Mouse (Mus musculus) spleen, adult 2 months (tissue): ENCODE measurements around the gene E130308A19Rik.

Experiments used
- CTCF ChIP-seq: fragments of 200-500 bp; IDR thresholded peaks from 2 replicates; pipeline ENCODE4 v1.5.1; 2011; ENCODE audit warnings: mild to moderate bottlenecking, inconsistent platforms; ENCODE audit not compliant: insufficient read depth, insufficient read length, insufficient replicate concordance; ENCODE audit errors: extremely low read depth
- POLR2A ChIP-seq: fragments of 200-500 bp; IDR thresholded peaks from 2 replicates; pipeline ENCODE4 v1.6.1; 2011; ENCODE audit warnings: low read depth, low read length, inconsistent platforms

DNA sequence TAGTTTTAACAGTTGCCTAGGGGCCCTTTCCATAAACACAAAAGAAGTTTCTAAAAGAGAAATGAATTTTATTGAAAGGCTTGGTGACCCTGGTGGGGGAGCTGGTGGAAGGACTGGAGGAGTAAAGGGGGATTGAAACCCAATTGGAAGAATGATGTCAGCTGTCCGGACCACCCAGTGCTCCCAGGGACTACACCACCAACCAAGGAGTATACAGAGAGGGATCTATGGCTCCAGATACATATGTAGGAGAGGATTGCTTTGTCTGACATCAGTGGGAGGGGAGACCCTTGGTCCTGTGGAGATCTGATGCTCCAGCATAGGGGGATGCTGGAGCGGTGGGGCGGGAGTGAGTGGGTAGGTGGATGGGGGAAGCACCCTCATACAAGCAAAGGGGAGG is 20.5 kb upstream of the E130308A19Rik start:
- TF ChIP-seq CTCF (no peak), POLR2A (no peak)
